Mouse (Mus musculus) embryonic facial prominence, embryonic 12.5 days (tissue): ENCODE data around the gene Plekhs1. TPM values are rescaled to one million over a fixed set of nuclear protein-coding genes. Genes with fewer than 3 reads are reported as not detected.
"Not testable (repeated sequence)": the region's sequence is repeated elsewhere in the genome, so short reads cannot be mapped to it uniquely, and the experiment has no call there.

ENCODE experiments used
- ATAC-seq: fragments of 200-750 bp; cut with Nextera tagmentation; 2 replicates; pipeline ENCODE4 v1.8.0; 2017; ENCODE audit not compliant: insufficient number of reproducible peaks, insufficient read depth, low FRiP score, low TSS enrichment
- H3K27ac ChIP-seq: fragments of 300-500 bp; sonication (generic); 2 replicates; pipeline ENCODE4 v1.5.1; 2016; ENCODE audit warnings: mild to moderate bottlenecking
- H3K27me3 ChIP-seq: fragments of 300-500 bp; sonication (generic); 2 replicates; pipeline ENCODE4 v1.6.1; 2016; ENCODE audit warnings: mild to moderate bottlenecking, moderate library complexity
- H3K36me3 ChIP-seq: fragments of 300-500 bp; sonication (generic); 2 replicates; pipeline ENCODE4 v1.6.1; 2016; ENCODE audit warnings: mild to moderate bottlenecking
- H3K4me1 ChIP-seq: fragments of 300-500 bp; sonication (generic); 2 replicates; pipeline ENCODE4 v1.6.1; 2016
- H3K4me2 ChIP-seq: fragments of 300-500 bp; sonication (generic); replicated peaks from 2 replicates; pipeline ENCODE4 v1.6.1; 2016; ENCODE audit warnings: mild to moderate bottlenecking, moderate library complexity
- H3K4me3 ChIP-seq: fragments of 300-500 bp; sonication (generic); 2 replicates; pipeline ENCODE4 v1.5.1; 2016; ENCODE audit warnings: mild to moderate bottlenecking
- H3K9ac ChIP-seq: fragments of 300-500 bp; sonication (generic); 2 replicates; pipeline ENCODE4 v1.6.1; 2016; ENCODE audit warnings: mild to moderate bottlenecking, moderate library complexity
- H3K9me3 ChIP-seq: fragments of 300-500 bp; sonication (generic); 2 replicates; pipeline ENCODE4 v1.6.1; 2016; ENCODE audit warnings: mild to moderate bottlenecking, moderate library complexity
- WGBS: fragments of 180-500 bp; shearing (Covaris S2); methylation state at CpG from one replicate; pipeline ENCODE4 v1.1.7; 2016; 5-methylcytosine and 5-hydroxymethylcytosine counted together
- polyA plus RNA-seq: library from polyadenylated mRNA; unstranded; fragments of >200 nt; fragmentation: Nextera tagmentation; extraction: Ambion mirVana; gene quantifications from 2 replicates; pipeline ENCODE4 v1.2.1, GENCODE M21; 2016

The Plekhs1 gene
- polyA plus RNA-seq, 1 experiment from 2014 or later, result 0.28 TPM

DNA sequence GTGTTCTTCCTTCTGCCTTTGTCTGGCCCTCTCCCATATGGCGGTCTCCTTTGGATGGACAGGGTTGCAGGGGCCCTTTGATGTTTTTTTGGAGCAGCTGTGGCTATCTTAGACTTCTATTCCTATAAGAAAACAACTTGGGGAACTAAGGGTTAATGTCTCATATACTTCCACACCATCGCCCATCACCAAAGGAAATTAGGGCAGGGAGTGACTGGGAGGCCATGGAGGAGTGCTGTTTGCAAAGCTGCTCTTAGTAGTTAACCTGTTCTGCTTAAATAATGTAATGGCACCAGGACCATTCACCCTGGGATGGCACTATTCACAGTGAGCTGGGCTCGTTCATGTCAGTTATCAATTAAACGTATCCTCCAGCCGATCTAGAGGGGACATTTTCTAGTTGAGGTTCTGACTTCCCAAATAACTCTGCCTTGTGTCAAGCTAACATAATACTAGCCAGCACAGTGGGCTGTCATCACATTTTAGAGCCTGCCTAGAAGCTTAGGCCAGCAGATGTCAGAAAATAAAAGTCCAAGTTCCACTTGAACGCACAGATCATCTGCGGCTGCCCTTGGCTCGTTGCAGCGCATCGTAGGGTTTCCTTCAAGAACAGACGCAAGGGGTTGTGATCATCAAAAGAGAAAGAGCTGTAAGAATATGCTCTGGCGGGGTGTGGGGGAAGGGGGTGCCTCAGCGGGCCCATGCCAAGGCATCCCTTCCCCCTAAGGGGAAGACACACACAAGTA, 23.4 kb downstream of the Plekhs1 start:
- no peaks in the 10 kb centered on the region for H3K27me3 ChIP-seq
- peaks cover 19% of the 10 kb centered on the region for H3K4me1 ChIP-seq
- H3K4me3 ChIP-seq, result no peak overlapping the region
- H3K9ac ChIP-seq, result no peak overlapping the region
- H3K36me3 ChIP-seq, result no peaks in the 10 kb centered on the region
- H3K4me2 ChIP-seq, result no peak overlapping the region
- no peaks in the 10 kb centered on the region for H3K9me3 ChIP-seq
- no peak overlapping the region for H3K27ac ChIP-seq
- WGBS, result 75% methylated on average over 13 of the region's 13 CpGs
- ATAC-seq, result no peak

DNA sequence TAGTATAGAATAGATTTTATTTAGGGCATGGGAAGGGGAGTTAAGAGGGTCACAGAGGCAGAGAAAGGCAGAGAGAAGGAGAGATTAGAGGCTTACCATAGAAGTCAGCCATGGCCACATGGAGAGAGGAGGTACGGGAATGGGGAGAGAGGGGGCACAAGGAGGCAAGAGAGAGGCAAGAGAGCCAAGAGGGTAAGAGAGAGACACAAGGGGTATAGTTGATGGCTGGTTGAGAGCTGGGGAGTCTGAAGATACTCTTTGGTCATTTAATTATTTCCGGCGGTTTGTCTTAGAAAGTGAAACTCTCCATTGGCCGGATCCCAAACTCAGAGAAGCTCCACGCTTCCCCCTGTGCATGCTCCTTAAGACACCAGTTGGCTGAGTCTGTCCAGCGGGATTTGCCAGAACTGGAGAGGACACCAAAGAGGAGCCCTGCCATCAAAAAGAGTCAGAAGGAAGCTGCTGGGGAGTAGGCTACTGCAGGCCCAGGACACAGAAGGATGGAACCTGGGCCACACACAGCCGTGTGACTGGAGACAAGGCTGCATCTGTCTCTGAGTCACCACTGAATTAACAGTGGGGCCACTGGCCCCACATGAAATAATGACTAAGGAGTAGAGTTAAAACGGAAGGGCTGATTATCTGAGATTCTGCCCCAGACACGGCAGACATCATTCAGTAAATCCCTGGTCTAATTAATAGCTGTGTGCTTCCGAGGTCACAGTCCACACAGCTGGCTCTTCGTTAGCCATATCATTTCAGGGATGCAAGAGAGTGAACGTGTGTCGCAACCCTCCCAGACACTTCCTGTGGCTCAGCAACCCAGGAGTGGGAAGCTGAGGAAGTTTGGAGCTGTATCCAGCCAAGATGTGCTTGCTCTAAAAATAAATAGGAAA, 24.2 kb downstream of the Plekhs1 start:
- H3K27me3 ChIP-seq, result no peaks in the 10 kb centered on the region
- no peak for ATAC-seq
- H3K27ac ChIP-seq, result no peak overlapping the region
- H3K9ac ChIP-seq, result no peak overlapping the region
- 60% methylated on average over 13 of the region's 13 CpGs for WGBS
- H3K36me3 ChIP-seq, result no peaks in the 10 kb centered on the region
- H3K4me2 ChIP-seq, result no peak overlapping the region
- no peak overlapping the region for H3K4me3 ChIP-seq
- H3K9me3 ChIP-seq, result no peaks in the 10 kb centered on the region
- H3K4me1 ChIP-seq, result peaks cover 19% of the 10 kb centered on the region

DNA sequence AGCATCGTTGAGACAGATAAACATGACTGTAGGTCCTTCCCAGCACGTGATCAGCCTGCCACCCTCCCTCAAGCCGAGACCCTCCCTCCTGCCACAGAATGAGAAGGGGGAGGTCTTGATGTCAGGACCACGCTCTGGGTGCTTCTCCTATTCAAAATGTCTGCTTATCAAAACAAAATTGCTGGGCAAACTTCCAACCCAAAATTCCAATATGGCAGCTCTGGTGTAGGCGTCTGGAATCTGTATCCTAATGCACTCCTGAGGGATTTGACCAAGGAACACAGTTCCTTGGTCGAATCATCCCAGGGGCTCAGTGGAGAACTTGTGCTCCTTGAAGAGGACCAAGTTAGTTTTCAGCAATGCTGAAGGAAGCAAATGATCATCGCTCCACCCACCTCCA, 25.5 kb downstream of the Plekhs1 start:
- Histone ChIP-seq H3K4me3 (no peak overlapping the region), H3K9ac (no peak overlapping the region), H3K4me2 (no peak overlapping the region), H3K27ac (no peak overlapping the region), H3K9me3 (no peaks in the 10 kb centered on the region), H3K4me1 (peaks cover 19% of the 10 kb centered on the region), H3K27me3 (no peaks in the 10 kb centered on the region), H3K36me3 (no peaks in the 10 kb centered on the region)
- WGBS, result 82% methylated on average over 7 of the region's 7 CpGs
- ATAC-seq, result no peak

DNA sequence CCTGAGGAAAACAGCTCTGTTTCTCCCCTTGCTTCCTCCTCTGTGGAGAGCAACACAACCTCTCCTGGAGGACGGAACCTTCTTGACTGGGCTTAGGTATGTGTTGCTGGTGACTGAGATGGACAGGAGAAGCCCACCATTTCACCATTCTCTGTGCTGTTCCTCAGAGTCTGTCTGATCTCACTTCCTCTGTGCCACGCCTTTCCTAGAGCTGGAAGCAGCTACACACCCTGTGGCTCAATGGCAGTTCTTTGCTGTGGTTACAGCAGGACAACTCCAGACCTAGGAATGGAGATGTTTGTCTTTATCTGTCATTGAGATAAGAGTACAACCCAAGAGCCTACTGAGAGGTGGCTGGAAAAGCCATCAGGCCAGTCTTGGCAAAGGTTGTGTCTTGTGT, 25.9 kb downstream of the Plekhs1 start:
- 89% methylated on average over 2 of the region's 2 CpGs for WGBS
- no peaks in the 10 kb centered on the region for H3K36me3 ChIP-seq
- no peak overlapping the region for H3K4me2 ChIP-seq
- no peaks in the 10 kb centered on the region for H3K9me3 ChIP-seq
- H3K9ac ChIP-seq, result no peak overlapping the region
- H3K4me3 ChIP-seq, result no peak overlapping the region
- H3K27ac ChIP-seq, result no peak overlapping the region
- no peaks in the 10 kb centered on the region for H3K27me3 ChIP-seq
- H3K4me1 ChIP-seq, result peaks cover 19% of the 10 kb centered on the region
- ATAC-seq, result no peak

DNA sequence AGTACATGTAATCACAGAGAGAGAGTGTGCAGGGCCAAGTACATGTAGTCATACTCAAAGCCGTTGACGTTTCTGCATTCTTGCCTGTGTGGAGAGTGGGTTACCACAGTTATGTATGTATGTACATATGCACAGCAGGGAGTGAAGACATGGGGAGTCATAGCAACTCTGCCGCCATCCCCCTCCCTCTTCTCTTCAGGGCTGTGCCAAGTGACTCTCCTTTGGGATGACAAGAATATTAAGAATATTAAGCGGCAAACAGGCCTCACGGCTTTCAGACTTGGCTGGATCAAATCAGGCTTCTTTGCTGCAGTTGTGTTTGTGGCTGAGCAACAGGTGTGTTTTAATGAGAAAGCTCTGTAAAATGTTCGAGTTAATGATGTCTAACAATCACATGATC, 28.2 kb downstream of the Plekhs1 start:
- ATAC-seq, result no peak
- H3K9me3 ChIP-seq, result no peaks in the 10 kb centered on the region
- no peaks in the 10 kb centered on the region for H3K36me3 ChIP-seq

DNA sequence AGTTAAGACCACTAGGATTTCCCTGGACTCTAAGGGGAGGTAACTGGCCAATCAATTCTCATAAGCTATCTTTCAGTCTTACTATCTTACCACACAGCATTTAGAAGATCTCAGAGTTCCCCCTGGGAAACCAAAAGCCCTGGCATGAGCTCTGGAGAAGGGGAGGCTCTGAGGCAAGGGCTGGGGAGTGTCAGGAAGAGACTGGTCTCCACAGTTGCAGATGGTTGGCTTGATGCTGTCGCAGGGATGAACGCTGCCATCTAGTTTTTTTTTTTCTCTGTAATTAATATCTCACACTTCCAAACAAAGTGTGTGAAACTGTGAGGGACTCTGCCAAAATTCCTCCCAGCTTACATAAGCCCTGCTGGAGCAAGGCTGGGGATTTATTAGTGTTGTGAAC, 32.7 kb downstream of the Plekhs1 start:
- not testable (repeated sequence) for H3K9ac ChIP-seq, H3K9me3 ChIP-seq, H3K4me3 ChIP-seq, H3K4me2 ChIP-seq, ATAC-seq, H3K36me3 ChIP-seq, H3K4me1 ChIP-seq, H3K27ac ChIP-seq, H3K27me3 ChIP-seq
- no CpG with 5 or more reads among the region's 2 CpGs for WGBS

More for the DNA sequence above, 28.2 kb downstream of the Plekhs1 start:
- Histone ChIP-seq H3K4me2 (no peak overlapping the region), H3K27ac (no peak overlapping the region), H3K9ac (no peak overlapping the region), H3K4me1 (peaks cover 16% of the 10 kb centered on the region), H3K27me3 (no peaks in the 10 kb centered on the region), H3K4me3 (no peak overlapping the region)
- WGBS, result 74% methylated on average over 6 of the region's 6 CpGs

DNA sequence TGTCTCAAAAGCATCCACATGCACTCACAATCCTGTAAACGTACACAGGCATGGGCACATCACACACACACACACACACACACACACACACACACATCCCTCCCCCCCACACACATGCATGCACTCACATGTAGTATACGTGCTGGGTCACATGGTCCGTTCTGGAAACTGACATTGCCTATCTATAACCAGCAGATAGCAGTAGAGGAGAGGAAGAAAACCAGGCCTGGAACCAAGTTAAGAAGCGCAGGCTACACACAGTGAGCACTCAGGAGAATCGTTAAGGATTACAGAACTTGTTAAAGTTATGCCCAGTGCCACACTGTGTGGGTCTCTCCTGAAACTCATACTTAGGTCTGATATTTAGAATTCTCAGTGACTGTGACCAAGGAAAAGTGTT, 41.6 kb downstream of the Plekhs1 start:
- not testable (repeated sequence) for H3K9me3 ChIP-seq, ATAC-seq, H3K27me3 ChIP-seq, H3K27ac ChIP-seq, H3K4me1 ChIP-seq, H3K4me3 ChIP-seq, H3K36me3 ChIP-seq, H3K9ac ChIP-seq, H3K4me2 ChIP-seq
- no CpG with 5 or more reads among the region's 5 CpGs for WGBS

DNA sequence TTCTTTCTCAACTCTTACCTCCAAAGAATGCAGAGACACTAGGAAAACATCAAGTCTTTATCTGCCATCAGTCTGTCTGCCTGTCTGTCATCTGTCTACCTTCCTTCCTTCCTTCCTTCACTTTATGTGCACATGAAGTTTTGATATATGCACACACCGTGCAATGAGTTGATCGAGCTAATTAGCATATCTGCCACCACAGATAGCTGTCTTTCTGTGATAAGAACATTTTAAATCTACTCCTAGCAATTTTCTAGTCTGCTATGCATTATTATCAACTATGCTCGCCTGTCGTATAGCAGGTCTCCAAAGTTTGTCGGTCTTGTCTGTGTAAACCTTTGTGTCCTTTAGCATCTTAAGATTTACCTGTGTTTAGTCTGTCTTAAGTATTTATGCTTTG, 42.1 kb downstream of the Plekhs1 start:
- H3K4me2 ChIP-seq, H3K9ac ChIP-seq, H3K27ac ChIP-seq, H3K4me3 ChIP-seq, H3K36me3 ChIP-seq, H3K4me1 ChIP-seq, ATAC-seq, H3K27me3 ChIP-seq, H3K9me3 ChIP-seq: not testable (repeated sequence)
- WGBS, result no CpG with 5 or more reads among the region's 5 CpGs

DNA sequence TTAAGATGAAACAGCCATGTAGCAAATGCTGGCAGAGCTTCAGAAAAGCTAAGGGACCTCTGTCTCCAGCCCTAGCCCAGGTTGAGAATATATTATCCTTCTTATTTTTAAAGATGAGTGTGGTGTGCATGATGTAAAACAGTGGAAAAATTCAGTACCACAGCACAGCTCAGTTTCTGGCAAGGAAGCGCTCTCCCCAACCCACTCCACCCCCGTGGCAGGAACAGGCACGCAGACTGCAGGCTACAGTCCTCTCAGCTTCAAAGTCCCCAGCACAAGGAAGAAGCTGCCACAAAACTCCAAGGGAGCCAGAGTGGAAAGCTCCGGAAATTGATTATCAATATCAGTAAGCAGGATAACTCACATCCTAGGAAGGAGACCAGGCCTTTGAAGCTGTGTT, 49.8 kb downstream of the Plekhs1 start:
- not testable (repeated sequence) for ATAC-seq, H3K9me3 ChIP-seq, H3K27ac ChIP-seq, H3K4me3 ChIP-seq, H3K9ac ChIP-seq, H3K36me3 ChIP-seq, H3K4me1 ChIP-seq, H3K27me3 ChIP-seq, H3K4me2 ChIP-seq
- WGBS, result no CpG with 5 or more reads among the region's 4 CpGs

DNA sequence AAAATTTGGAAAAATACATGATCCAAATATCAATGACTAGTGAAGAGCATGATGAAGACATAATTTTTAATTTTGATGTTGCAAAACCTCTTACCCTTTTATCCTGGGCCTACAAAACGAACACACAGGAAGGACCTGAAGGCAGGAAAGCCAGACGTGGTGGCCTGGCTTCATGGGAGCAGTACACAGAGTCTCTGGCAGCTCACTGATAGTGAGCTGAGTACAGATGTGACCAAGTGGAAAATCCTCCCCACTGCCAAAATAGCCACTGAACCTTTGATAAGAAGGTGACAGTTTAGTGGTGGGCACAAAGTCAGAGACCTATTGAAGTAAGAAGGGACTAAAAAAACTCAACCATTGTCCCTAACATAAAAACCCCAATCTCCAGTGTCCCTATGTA, 52.1 kb downstream of the Plekhs1 start:
- H3K4me2 ChIP-seq, H3K27ac ChIP-seq, H3K9me3 ChIP-seq, H3K36me3 ChIP-seq, H3K4me3 ChIP-seq, ATAC-seq, H3K9ac ChIP-seq, H3K4me1 ChIP-seq, H3K27me3 ChIP-seq: not testable (repeated sequence)
- WGBS, result no CpG with 5 or more reads among the region's 2 CpGs

DNA sequence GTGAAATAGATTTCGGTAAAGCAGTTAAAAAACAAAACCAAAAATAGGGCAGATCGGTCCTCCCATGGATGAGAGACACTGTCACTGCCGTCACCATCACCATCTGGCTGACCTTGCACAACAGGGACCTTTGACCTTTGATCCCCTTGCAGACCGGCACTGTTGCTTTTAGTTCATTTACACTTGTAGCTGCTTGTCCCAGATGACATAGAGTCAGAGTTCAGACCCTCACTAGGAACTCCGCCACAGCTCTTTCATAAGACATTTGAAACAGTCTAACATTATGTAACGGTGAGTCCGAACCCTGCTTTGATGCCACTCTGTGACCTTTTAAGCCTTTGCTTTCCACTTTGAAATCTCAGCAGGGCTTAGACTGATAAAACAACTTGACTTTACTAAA, 58.0 kb downstream of the Plekhs1 start:
- H3K36me3 ChIP-seq, H3K4me3 ChIP-seq, H3K4me1 ChIP-seq, H3K27me3 ChIP-seq, ATAC-seq, H3K27ac ChIP-seq, H3K9me3 ChIP-seq, H3K9ac ChIP-seq, H3K4me2 ChIP-seq: not testable (repeated sequence)
- WGBS, result no CpG with 5 or more reads among the region's 7 CpGs

DNA sequence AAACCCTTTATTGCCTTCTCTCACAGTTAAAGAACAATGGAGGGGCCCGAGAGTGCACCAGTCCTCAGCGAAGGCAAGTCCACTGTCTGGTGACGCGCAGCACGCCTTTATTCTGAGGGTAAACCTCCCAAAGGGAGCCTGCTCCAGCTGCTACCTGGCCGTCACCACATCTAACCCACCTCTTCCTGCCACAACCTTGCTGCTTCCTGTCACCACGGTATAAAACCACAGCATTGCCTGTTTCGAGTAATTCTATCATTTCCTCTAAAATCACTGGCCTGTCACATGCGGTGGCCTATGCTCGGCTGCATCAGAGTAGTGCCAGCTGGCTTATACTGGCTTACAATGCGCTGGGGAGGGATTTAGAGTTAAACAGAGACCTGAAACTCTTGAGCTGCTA, 69.1 kb downstream of the Plekhs1 start:
- not testable (repeated sequence) for H3K27ac ChIP-seq, H3K27me3 ChIP-seq, H3K9ac ChIP-seq, H3K4me2 ChIP-seq, H3K4me1 ChIP-seq, H3K9me3 ChIP-seq, ATAC-seq, H3K4me3 ChIP-seq
- peaks cover 13% of the 10 kb centered on the region for H3K36me3 ChIP-seq
- WGBS, result no CpG with 5 or more reads among the region's 11 CpGs
